Mouse (Mus musculus): ENCODE measurements at regions not wholly inside any gene's neighbourhood (a gene's known extent, or its start where the extent isn't known, plus 50 kb on each side); places are given as distances from the start of the nearest gene placed in this dataset.

GRCm38 (mm10) chr13:106721167-106721566 is 215.6 kb downstream of the Ipo11 start:
- TF ChIP-seq MAFK (IDR thresholded peaks at IDR 0.05; ENCODE audit: insufficient read depth, low read depth, low read length) (no peak), ZC3H11A (IDR thresholded peaks at IDR 0.05; ENCODE audit: borderline replicate concordance, low read depth, low read length) (no peak)

Data from ES-E14 (cell line).